Mouse (Mus musculus) stomach, postnatal 0 days (tissue): Measurements from ENCODE around the gene Pgpep1. TPM values are rescaled to one million over a fixed set of nuclear protein-coding genes. Genes with fewer than 3 reads are reported as not detected.

ENCODE experiments used
- ATAC-seq: fragments of 200-750 bp; cut with Nextera tagmentation; 2 replicates; pipeline ENCODE4 v1.8.0; 2017; ENCODE audit not compliant: low FRiP score, low TSS enrichment
- DNase-seq: peaks from one replicate; pipeline ENCODE4 v3.0.0-alpha.2; 2016; ENCODE audit warnings: low spot score
- H3K27ac ChIP-seq: fragments of 300-500 bp; sonication (generic); replicated peaks from 2 replicates; pipeline ENCODE4 v1.5.1; 2014; ENCODE audit warnings: mild to moderate bottlenecking, control low read depth
- H3K27me3 ChIP-seq: fragments of 300-500 bp; sonication (generic); 2 replicates; pipeline ENCODE4 v1.6.1; 2014; ENCODE audit warnings: low read length; ENCODE audit not compliant: control insufficient read depth, insufficient read depth
- H3K36me3 ChIP-seq: fragments of 300-500 bp; sonication (generic); 2 replicates; pipeline ENCODE4 v1.6.1; 2014; ENCODE audit warnings: low read length, mixed read lengths; ENCODE audit not compliant: control insufficient read depth, insufficient read depth
- H3K4me1 ChIP-seq: fragments of 300-500 bp; sonication (generic); replicated peaks from 2 replicates; pipeline ENCODE4 v1.6.1; 2014; ENCODE audit warnings: antibody characterized with exemption; ENCODE audit not compliant: control insufficient read depth, insufficient read depth
- H3K4me2 ChIP-seq: fragments of 300-500 bp; sonication (generic); replicated peaks from 2 replicates; pipeline ENCODE4 v1.6.1; 2014; ENCODE audit warnings: low read depth, mild to moderate bottlenecking, control low read depth, moderate library complexity
- H3K4me3 ChIP-seq: fragments of 300-500 bp; sonication (generic); 2 replicates; pipeline ENCODE4 v1.5.1; 2014; ENCODE audit warnings: low read depth, low read length, control low read depth
- H3K9ac ChIP-seq: fragments of 300-500 bp; sonication (generic); 2 replicates; pipeline ENCODE4 v1.6.1; 2014; ENCODE audit warnings: mild to moderate bottlenecking, low read length, control low read depth, mixed read lengths
- H3K9me3 ChIP-seq: fragments of 300-500 bp; sonication (generic); 2 replicates; pipeline ENCODE4 v1.6.1; 2016; ENCODE audit warnings: low read length; ENCODE audit not compliant: control insufficient read depth
- CTCF ChIP-seq: IDR thresholded peaks from 2 replicates; pipeline ENCODE4 v1.5.1; 2016; ENCODE audit warnings: antibody characterized with exemption, low read depth, mild to moderate bottlenecking, moderate library complexity
- EP300 ChIP-seq: optimal IDR thresholded peaks from 2 replicates; pipeline ENCODE3; 2016; ENCODE audit warnings: antibody characterized with exemption
- WGBS: fragments of 180-500 bp; shearing (Covaris S2); extraction: QIAGEN DNeasy Blood & Tissue Kit; methylation state at CpG from one replicate; pipeline ENCODE4 v1.1.7; 2014; 5-methylcytosine and 5-hydroxymethylcytosine counted together
- polyA plus RNA-seq: library from polyadenylated mRNA; unstranded; fragments of >200 nt; fragmentation: Nextera tagmentation; extraction: Ambion mirVana; gene quantifications from 2 replicates; pipeline ENCODE4 v1.2.1, GENCODE M21; 2015

Pgpep1 gene
- polyA plus RNA-seq, 1 experiment from 2014 or later, result 23.3 TPM

DNA sequence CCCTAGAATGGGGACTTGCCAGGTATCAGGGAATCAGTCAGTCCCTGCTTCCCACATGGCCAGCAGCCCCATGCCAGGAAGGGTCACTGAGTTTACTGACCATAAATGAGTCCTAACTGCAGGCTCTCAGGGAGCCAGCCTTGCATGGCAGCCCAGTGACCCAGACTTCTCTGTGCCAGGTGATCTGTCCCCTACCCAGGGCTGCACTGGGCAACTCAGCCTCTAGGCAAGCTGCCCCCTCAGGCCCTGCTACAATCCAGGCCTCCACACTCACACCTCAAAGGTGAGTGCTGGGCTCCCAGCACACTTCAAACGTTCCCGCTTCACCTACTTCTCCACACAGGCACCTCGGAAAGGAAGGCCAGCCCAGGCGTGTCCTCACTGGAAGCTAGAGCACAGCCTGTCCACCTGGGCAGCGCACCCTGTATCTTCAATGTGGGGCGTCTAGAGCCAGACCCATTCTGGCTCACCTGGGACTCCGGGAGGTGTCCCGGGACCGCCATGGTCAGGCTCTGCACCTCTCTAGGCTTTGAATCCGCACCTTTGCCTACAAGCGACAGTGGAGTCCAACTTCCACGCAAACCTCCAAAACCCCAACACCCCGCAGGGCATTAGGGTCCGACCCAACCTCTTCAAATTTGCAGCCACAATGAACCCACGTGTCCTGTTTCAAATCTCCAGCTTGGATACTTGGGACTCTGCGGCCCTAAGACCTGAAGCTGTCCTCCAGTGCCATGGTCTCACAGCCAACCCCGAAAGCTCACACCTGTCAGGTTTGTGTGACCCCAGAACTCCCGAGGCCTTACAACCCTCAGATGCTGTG lies 53.2 kb downstream of the Pgpep1 start:
- DNase-seq (no peak), ATAC-seq (no peak)
- H3K27ac ChIP-seq, result no peak overlapping the region; the same call in 1 of the 2 replicates
- H3K4me2 ChIP-seq, result peak overlapping the region; percentile 87
- WGBS, result 55% methylated on average over 18 of the region's 18 CpGs
- peak overlapping the region; percentile 75 for H3K4me3 ChIP-seq
- TF ChIP-seq EP300 (no peak), CTCF (no peak)
- peaks cover 3% of the 10 kb centered on the region for H3K4me1 ChIP-seq
- peak overlapping the region; percentile 92 for H3K9ac ChIP-seq
- no peaks in the 10 kb centered on the region for H3K9me3 ChIP-seq
- H3K27me3 ChIP-seq, result no peaks in the 10 kb centered on the region
- no peaks in the 10 kb centered on the region for H3K36me3 ChIP-seq

DNA sequence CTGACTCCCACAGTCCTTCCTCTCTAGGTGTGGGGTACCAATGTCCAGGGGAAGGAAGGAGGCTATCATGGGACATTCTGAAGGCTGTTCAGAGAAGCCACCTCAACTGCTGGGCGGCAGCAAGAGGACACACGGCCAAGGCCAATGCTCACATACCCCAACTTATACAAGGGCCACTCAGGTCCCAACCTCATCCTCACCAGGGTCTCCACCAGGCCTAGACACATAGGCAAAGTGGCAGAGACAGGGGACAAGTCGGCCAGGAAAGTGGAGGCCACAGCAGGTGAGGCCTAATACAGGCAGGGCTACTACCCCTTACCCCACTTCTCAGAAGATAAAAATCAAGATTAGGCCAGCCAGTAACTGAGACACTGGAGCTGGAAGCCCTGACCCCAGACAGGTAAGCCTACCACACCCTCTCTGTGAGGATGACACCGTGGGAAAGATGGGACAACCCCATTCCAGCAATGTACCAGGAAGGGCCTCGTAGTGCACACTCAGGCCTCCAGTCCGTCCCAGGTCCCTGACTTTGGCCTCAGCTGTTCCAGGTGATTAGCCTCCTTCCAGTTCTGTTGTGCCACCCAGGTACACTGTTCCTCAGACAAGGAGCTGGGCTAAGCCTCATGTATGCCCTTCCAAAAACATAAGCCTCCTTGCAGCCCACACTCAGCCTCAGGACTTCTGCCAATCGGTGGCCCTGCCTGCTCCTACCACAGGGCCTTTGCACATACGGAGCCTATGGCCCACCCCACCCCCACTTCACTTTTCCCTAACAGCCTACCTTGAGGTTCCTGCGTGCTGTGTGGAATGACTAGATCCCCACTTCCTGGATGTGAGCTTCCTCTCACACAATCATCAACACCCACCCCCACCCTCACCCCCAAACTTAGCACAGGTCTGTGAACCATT lies 54.1 kb downstream of the Pgpep1 start:
- Histone ChIP-seq H3K27ac (no peak overlapping the region), H3K9ac (no peak overlapping the region), H3K36me3 (no peaks in the 10 kb centered on the region), H3K4me3 (no peak overlapping the region), H3K4me2 (peak overlapping the region; percentile 87; the same call in 1 of the 2 replicates), H3K4me1 (peaks cover 6% of the 10 kb centered on the region), H3K27me3 (no peaks in the 10 kb centered on the region), H3K9me3 (no peaks in the 10 kb centered on the region)
- TF ChIP-seq EP300, result no peak
- no peak for TF ChIP-seq CTCF
- 80% methylated on average over 9 of the region's 9 CpGs for WGBS
- ATAC-seq (no peak), DNase-seq (no peak)

DNA sequence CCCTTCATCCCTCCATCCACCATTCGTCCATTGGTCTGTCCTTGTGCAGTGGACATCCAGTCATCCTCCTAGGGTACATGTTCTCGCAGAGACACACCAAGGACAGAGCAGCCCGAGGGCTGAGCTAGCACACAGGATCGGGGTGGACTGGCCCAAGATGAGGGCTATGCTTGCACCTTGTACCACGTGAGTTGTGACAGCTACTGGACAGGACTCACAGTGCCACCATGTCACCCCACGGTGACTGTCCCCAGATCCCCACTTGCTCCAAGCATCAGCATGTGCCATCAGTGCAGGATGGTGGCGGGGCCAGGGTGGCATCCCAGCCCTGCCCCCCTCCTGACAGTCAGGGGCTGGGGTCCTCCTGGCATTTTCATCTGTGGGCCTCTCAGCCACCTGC lies 55.6 kb downstream of the Pgpep1 start:
- no peaks in the 10 kb centered on the region for H3K36me3 ChIP-seq
- H3K4me3 ChIP-seq, result no peak overlapping the region
- peaks cover 3% of the 10 kb centered on the region for H3K4me1 ChIP-seq
- DNase-seq (no peak), ATAC-seq (no peak)
- no peaks in the 10 kb centered on the region for H3K9me3 ChIP-seq
- no peak overlapping the region for H3K9ac ChIP-seq
- H3K4me2 ChIP-seq, result no peak overlapping the region
- WGBS, result 84% methylated on average over 7 of the region's 7 CpGs
- H3K27me3 ChIP-seq, result no peaks in the 10 kb centered on the region
- TF ChIP-seq CTCF, result no peak
- no peak for TF ChIP-seq EP300
- H3K27ac ChIP-seq, result no peak overlapping the region

DNA sequence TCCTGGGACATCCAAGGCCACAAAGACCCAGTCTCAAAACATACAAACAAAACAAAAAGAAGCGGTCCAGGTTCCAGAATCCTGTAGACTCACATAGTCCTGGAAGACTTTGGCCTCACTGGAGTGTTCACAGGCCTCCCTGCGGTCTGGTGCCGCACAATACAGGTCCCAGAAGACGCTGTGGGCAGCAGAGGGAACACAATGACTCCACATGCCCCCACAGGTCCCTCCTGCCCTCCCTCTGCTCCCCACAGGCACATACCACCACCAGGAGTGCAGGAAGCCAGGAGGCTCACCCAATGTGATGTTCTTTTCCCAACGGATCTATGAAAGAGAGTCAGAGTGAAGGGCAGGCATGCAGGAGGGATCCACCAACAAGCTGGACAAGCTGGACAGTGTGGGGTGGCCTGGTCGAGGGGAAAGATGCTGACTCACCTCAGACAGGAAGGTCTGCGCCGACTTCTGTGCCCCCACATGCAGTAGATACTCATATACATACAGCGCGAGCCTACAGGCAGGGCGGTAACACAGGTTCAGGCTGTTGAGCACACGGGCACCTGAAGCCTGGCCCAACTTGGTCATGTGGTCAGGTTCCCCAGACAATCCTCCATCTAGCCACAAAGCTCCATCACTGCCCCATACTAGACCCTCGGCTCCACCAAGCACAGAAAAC lies 57.9 kb downstream of the Pgpep1 start:
- WGBS, result 94% methylated on average over 13 of the region's 13 CpGs

DNA sequence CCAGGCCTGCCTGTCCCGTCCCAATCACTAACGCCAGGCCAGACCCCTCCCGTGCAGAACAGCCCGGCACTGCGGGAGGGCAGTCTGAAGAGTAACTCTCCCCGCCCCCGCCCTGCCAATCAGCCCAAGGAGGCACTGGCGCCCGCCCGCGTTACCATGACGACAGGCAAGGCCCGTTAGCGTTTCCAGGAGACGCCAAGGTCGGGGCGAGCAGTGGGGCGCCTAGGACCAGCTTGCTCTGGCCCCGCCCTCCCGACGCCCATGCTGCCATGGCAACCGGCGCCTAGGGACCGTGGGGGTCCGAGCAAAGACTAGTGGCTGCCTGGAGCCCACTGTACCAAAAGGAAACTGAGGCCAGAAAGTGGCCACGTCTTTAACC lies 58.9 kb downstream of the Pgpep1 start:
- H3K36me3 ChIP-seq, result no peaks in the 10 kb centered on the region; the same call in 1 of the 2 replicates
- ATAC-seq (peak; percentile 11; the same call in 1 of the 2 replicates), DNase-seq (peak; percentile 84)
- H3K9me3 ChIP-seq, result no peaks in the 10 kb centered on the region
- no peaks in the 10 kb centered on the region for H3K27me3 ChIP-seq
- 5% methylated on average over 23 of the region's 26 CpGs for WGBS
- H3K4me1 ChIP-seq, result peaks cover 8% of the 10 kb centered on the region
- no peak overlapping the region for H3K4me3 ChIP-seq
- H3K9ac ChIP-seq, result no peak overlapping the region
- H3K27ac ChIP-seq, result no peak overlapping the region; the same call in 1 of the 2 replicates
- no peak for TF ChIP-seq CTCF
- no peak for TF ChIP-seq EP300
- H3K4me2 ChIP-seq, result peak overlapping the region; percentile 44

More for the DNA sequence above, 57.9 kb downstream of the Pgpep1 start:
- H3K27me3 ChIP-seq, result no peaks in the 10 kb centered on the region
- ATAC-seq (no peak), DNase-seq (no peak)
- no peak overlapping the region for H3K9ac ChIP-seq
- H3K9me3 ChIP-seq, result no peaks in the 10 kb centered on the region
- H3K4me1 ChIP-seq, result peaks cover 8% of the 10 kb centered on the region
- H3K36me3 ChIP-seq, result no peaks in the 10 kb centered on the region
- H3K27ac ChIP-seq, result no peak overlapping the region
- no peak for TF ChIP-seq CTCF
- TF ChIP-seq EP300, result no peak
- no peak overlapping the region for H3K4me3 ChIP-seq
- H3K4me2 ChIP-seq, result no peak overlapping the region
